Mouse (Mus musculus): ENCODE results near the gene Dact2.

GRCm38 (mm10) chr17:14166746-14167432 is 37.2 kb downstream of the Dact2 start:
- no peak for TF ChIP-seq CTCF (IDR thresholded peaks at IDR 0.05)
- TF ChIP-seq EP300 (IDR thresholded peaks at IDR 0.05): no peak

Measured in lung, postnatal 0 days (tissue).